Mouse (Mus musculus) embryo, embryonic 11 days (tissue): ENCODE data around the gene Tcaim.

Experiments
- DNase-seq: peaks from one replicate; pipeline ENCODE4 v3.0.0-alpha.2; 2015

Gene Tcaim

GRCm38 (mm10) chr9:122855617-122856016, 50.3 kb downstream of the Tcaim start:
- DNase-seq, result no peak

GRCm38 (mm10) chr9:122856716-122857115, 51.4 kb downstream of the Tcaim start:
- DNase-seq, result no peak

GRCm38 (mm10) chr9:122860752-122861151, 55.4 kb downstream of the Tcaim start:
- DNase-seq, result no peak

DNA sequence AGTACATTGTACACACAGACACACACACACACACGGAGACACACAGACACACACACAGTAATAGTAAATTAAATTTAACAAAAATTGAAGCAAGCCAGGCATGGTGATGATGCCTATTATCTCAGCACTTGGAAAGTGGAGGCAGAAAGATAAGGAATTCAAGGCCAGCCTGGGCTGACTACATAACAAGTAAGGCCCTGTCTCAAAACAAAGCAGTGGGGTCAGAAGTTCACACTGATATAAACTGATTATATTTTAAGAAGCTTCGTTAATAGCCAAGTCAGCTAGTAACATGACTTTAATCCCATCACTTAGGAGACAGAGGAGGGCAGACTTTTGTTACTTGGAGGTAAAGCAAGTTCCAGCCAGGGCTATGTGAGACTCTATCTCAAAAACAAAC, 58.4 kb downstream of the Tcaim start:
- DNase-seq, result no peak

- DNase-seq, result no peak
Observed at GRCm38 (mm10) chr9:122864848-122865247, 59.5 kb downstream of the Tcaim start.

- DNase-seq, result peak; percentile 95
Observed at GRCm38 (mm10) chr9:122865697-122866166, 60.4 kb downstream of the Tcaim start, which contains the start of gene Zfp445. Gene Zfp445 (minus strand): TSS chr9:122866006.

DNA sequence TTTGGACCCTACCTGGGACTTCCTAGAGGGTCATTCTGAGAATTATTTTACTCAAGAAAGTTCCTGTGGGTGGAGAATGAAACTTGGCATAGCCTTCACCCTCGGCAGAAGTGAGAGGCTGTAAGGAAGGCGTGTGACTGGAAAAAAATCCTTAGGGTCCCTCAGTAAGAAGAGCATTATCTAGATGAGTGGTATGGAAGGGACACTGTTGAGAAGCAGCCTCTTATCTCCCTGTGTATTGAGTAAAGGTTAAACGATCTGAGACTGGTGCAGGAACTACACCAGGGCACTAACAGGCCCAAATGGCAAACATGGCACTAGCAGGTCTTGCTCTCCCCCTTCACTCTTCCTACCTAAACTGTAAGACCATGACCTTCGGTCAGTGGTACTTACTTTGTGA, 60.9 kb downstream of the Tcaim start:
- no peak for DNase-seq

GRCm38 (mm10) chr9:122872595-122872994, 67.3 kb downstream of the Tcaim start:
- no peak for DNase-seq

- DNase-seq, result no peak
Observed at GRCm38 (mm10) chr9:122874653-122875052, 69.3 kb downstream of the Tcaim start.

- DNase-seq, result no peak
Observed at GRCm38 (mm10) chr9:122875145-122875544, 69.8 kb downstream of the Tcaim start.

- DNase-seq, result no peak
Observed at GRCm38 (mm10) chr9:122885385-122885784, 80.0 kb downstream of the Tcaim start, which contains the start of gene Zkscan7. Gene Zkscan7 (plus strand): TSS chr9:122885685.
